Mouse (Mus musculus) mesoderm, embryonic 11.5 days (tissue): ENCODE results near the gene Smim24.

Experiments
- DNase-seq: peaks from one replicate; pipeline ENCODE4 v3.0.0-alpha.2; 2012; ENCODE audit warnings: low read depth, low spot score

The Smim24 gene

DNA sequence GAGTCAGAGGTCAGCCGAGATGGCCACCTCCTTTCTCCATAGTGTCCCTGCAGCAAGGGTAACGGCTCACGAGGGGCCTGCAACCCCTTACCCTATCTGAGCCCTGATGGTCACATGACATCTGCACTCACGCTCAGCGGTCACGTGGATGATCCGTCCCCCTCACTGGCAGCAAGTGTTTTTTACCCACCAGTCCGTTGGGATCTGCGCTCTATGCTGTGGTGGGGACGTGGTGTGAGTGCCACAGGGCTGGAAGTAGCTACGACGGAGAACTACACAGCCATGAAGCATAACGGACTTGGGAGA lies 15.5 kb downstream of the Smim24 start:
- no peak for DNase-seq

DNA sequence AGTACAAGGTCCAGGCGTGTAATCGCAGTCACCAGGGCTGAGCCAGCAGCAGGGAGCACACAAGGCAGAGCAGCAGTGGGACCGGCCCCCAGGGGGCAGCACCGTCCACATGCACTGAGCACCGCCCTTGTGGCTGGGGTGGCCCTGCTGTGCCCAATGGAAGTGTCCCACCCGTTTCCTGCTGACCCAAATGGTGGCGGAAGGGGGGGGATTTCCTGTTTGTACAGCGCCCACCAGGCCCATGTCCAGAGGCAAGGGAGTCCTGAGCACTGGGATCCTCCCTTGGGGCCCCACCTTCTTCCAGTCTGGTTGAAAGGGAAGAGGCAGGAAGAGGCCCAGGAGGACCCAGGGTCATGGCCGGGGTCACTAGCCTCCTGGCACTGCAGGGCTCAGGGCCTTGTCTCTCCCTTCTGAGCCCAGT lies 16.0 kb downstream of the Smim24 start:
- peak; percentile 79 for DNase-seq

DNA sequence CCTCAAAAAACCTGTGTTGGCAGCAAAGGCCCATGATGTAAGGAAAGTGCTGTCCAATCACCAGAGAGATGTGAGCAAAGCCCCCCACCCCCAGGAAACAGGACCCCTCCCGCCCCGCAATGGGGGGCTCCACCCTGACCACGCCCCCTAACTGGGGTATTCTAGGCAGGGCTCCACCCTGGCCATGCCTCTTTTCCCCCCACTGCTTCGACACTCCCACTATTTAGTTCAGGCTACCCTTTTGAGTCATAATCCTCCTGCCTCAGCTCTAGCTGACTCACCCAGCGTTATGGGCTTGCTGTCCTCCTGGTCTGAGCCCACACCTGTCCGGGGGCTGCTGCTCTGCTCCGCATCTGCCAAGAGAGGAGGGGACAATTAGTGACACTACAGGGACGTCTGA lies 16.5 kb downstream of the Smim24 start:
- DNase-seq: no peak

DNA sequence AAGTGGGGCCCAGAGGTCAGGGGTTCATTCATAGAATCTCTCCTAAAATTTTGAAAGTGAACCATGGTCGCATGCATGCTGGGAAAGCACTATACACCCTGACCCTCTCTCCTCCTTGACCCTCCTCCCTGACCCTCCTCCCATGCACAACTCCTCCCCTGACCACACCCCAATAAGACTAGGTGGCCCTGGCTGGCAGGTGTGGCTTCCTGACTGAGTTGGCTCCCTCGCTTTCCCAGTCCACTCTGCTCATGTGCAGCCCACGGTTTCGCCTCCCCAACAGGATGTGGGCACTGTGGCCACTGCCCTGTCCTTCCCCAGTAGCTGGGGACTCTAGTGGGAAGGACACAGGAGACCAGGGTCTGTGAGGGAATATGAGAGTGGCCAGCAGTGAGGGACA lies 17.5 kb downstream of the Smim24 start:
- DNase-seq: no peak

DNA sequence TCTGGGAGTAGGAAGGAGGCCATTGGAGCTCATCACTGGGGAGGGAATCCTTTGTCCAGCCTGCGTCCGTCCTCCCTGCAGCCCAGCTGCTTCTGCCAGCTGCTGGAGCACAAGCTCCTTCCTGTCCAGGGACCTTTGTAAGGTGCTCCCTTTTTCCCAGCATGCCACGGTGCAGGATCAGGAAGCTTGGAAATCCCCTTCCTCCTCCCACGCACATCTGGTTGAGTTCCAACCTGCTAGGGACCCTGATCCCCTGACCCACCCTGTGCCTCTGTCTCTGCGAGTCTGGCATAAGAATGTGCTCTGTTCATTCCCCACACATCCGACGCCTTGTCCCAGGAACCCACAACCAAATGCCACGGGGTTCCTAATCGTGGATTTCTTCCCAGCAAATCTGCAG lies 18.1 kb downstream of the Smim24 start:
- DNase-seq: no peak

DNA sequence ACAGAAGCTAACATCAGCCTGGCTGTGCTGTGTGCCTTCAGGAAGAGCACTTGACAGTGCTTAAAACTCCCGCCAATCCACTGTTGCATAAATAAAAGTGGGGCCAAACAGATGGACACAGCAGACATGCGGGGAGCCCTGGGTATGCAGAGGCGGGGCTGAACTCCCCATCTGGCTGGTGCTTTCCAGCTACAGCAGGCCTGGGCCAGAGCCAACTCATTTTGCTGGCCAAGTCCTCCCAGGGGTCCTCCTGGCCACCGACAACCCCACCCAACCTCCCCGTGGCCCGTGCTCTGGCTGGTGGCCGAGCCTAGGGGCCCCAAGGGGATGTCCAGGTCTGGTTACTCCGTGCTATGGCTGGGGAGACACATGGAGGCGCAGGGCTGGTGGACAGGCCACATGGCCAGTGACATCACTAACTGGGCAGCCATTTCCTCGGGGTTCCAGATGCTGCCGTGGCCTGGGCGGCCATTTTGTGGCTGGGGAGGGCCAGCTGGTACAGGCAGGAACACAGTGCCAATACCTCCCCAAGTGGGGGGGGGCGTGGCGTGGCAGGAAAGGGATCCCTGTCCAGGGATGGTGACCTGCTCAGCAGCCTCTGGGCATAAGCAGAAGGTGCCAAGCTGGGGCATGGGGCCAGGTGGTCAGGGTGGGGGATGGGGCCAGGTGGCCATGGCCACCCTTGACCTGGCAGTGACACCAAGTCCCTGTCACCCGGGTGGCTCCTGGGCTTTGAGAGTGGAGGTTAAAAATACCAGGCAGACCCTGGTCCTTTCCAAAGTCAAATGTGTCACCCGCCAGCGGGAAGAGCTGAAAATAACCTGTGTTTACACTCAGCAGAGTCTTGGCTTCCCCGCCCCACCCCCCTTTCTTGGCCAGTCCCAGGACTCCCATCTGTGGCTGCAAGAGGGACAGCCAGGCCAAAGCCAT lies 18.9 kb downstream of the Smim24 start:
- no peak for DNase-seq

DNA sequence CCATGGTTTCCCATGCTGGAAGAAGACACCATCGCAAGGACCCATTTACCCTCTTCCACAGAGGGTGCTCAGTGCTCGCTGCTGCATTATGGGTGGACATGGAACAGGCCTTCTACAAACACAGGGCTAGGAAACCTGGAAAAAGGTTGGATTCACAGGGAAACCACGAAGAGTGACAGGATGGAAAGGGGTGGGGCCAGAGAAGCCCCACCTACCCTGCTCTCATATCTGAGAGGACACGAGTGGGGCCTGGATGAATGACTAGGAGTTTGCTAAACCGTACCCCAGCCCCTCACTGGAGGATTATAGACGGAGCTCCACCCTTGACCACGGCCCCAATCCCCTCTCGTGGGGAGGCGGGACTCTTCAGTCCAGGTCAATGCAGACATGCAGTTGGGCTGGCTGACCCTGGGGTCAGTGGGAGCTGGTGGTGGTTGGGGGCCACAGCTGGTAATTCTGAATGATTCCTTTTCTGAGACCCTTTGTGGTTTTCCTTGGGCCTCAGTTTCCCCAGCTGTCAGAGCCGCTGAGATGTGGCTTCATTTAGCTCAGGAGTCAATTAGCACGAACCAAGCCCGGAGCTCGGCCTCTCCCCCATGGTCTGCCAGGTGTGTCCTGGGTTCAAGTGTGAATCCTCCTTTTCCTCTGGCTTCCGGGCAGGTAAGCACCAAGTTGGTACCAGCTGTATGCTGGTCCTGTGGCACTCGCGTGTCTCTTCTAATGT lies 19.9 kb downstream of the Smim24 start:
- no peak for DNase-seq

DNA sequence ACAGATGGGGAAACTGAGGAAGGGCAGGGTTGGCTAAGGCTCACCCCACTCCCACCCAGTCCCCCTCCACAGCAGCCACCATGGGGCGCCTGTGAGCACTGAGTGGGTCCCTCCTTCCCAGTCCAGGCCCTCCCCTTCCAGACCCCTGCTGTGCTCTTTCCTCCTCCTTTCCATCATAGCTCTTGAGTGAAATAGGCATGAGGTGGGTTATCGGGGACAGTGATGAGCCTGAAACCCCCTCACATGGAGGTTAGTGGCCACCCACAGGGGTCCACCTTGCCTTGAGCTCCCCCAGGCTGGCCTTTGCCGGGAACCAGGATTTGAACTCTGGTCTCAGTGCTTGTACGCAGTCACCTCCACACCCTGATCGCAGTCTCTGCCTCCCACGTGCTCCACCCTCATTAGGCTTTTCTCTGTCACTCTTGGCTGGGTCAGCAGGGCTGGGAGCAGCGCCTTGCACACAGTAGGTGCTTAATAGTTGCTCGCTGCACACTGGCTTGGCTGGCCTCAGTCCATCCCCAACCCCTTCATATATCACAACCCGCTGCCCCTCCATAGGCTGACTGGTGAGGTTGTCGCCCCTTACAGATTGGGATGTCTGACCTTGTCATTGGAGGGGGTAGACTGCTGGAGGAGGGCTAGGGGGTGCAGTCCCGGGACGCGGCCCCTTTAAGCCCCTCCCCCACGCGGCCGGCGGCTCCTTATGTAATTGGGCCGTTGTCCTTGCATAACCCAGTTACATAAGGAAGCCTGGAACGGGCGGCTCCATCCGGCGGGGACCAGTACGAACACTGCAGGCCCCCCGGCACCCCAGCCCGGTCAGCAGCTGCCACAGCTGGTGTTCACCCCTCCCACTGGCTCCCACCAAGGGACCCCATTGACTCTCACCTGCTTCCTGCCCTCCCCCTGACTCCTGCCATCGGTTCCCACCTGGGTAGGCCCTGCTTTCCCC lies 20.7 kb downstream of the Smim24 start:
- DNase-seq: peak; percentile 66

DNA sequence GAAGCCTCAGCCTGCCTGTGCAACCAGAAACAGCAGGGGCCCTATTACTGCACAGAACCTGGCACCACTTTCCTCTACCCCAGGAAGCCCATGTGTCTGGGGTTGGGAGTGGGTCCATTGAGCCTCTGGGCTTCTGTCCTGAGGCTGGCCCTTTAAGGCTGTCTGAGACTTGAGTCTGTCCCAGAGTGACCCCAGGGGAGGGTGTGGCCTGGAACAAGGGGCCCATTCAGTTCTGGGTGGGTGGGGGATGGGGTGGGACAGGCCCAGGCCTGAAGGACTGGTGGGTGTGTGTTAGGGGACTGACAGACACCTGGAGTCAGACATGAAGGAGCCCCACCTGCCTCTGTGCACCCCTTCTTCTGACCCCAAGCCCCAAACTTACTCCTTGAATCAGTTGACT lies 21.8 kb downstream of the Smim24 start:
- peak; percentile 75 for DNase-seq

DNA sequence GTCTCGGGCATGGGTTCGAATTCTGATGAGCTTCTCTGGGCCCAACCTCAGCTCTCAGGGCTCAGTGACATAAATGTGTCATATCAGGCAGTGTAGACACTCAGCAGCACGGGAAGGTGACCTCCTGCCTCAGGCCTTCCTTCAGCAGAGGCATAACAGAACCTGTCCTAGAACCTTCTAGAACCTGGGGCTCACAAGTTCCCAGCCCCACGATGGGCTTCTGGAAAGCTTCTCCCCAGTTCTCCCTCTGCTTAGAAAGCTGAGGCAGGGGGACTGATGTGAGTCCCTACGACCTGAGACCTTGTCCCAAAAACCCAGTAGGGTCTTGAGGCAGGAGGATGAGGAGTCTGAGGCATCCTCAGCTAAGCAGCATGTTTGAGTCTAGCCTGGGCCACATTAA lies 22.3 kb downstream of the Smim24 start:
- DNase-seq: no peak

DNA sequence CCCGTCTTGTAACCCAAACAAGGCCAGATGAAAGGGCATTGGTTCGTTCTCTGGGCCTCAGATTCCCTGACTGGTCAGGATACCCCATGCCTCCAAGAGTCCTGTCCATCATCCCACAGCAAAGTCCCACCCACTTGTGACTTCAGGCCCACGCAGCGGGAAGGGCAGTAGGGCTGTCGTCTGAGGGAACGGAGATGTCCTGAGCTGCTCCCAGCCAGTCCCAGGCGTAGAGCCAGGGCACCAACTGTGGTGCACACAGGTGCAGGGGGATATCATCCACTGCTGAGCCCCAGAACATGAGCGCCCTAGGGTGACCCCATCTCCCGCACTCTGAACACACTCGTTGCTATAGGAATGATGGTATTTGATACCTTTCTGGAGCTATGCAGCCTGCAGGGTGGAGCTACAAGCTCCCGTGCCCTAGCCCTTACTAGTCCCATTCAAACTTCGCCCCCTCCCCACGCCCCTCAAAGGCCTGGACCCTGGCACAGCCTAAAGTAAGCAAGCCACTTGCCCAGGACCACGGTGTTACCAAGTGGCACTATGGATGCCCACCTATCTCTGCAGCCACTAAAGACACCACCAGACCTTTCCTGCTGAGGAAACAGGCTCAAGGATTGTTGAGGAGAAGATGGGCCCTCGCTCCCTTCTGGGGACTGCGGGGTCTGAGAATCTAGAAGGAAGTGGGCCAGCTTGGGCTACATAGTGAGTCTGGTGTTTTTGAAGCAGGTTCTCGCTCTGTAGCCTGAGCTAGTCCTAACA lies 22.9 kb downstream of the Smim24 start:
- no peak for DNase-seq

DNA sequence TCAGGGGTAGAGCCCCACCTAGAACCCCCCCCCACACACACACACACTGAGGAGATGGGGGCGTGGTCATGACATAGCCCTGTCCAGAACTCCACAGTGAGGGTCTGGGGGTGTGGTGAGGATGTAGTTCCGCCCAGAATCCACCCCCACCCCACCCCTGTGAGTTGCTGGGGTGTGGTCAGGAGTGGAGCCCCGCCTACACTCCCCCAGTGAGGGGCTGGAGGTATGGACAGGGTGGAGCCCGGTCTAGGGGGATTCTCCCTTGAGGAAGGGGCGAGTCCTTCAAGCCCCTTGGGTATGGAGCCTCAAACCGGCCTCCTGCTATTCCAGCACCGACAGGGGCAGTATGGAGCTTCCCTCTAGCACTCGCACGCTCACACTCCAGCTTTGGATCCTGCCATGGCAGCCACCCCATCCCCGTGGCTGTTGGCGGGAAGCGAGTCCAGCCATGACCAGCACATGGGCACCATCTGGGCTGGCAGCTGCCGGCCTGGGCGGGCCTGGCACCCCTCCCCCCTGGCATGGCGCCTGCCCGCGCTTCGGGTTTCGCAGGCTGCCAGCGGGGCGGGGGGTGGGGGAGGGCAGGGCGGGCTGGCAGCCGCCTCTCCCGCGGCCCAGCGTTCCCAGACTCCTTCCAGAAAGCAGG lies 23.9 kb downstream of the Smim24 start:
- DNase-seq: peak; percentile 80

DNA sequence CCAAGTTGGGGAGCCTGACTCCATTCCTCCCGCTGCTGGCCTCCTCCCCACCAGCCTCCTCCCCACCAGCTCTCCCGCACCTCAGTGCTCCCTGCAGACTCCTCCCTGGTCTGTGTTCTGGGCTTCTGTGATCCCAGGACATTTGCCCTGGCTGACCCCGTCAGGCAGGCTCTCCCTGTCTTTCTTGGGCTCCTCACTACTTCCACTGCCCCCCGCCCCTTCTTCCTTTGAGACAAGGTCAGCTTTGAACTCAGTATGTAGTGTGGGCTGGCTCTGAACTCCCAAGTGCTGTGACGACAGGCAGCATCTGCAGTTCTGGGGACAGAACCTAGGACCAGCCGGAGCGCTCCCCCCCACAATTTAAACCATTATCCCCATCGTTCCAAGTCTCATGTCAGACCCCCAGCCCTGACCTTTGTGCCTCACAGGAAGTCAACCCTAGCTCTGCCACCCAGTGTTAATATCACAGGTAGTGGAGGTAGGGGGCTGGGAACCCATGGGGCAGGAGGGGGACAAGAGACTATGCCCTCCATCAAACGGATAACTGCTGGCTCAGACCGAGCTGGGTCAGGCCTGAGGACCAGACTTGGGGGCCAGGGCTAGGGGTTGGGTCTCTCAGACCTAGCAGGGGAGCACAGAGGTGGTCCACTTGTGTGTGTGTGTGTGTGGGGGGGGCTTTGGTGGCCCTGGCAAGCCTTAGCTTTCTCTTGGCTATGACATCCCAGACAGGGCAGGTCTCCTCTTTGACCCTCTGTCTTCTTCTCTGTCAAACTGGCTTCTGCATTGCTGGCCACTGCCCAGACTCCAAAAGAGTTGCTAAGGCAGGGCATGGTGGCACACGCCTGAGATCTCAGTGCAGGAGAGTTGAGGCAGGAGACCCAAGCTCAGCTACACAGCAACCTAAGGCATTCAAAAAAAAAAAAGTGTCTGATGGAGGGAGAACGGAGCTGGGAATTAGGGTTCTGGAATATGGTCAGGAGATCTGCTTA lies 24.7 kb downstream of the Smim24 start:
- DNase-seq: no peak

DNA sequence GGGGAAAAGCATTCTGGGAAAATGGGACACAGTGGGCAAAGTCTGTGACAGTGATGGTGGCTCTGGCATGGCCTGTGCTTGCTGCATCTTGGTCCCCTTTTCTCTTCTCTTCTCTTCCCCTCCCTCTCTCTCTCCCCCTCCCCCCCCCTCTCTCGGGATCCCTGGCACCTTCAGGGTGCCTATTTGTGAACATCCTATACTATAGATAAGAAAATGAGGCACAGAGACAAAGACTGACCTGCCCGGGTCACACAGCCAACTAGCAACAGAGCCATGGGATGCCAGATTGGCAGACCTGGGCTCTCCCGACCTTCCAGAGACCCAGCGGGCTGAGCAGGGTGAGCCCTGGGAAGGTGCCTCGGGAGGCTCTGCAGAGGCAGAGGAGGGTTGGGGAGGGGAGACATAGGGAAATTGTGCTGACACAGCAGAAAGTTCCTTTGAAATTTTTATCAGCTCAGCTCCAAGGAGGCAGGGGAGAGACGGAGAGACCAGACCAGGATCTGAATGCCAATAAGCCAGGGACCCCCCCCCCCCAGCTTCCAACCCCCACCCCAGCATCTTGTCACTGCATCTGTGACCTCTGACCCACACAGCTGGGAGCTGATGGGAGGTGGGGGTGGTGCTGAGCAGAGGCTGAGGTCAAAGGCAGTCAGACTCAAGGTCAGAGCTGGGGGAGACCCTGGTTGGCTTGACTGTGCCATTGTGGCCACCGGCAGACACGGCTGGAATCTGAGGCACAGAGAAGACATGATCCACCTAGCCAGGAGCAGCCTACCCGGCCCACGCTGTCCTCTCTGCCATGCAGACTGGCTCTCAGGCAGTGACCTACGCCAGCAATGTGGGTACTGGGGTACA lies 25.6 kb downstream of the Smim24 start:
- DNase-seq: no peak

DNA sequence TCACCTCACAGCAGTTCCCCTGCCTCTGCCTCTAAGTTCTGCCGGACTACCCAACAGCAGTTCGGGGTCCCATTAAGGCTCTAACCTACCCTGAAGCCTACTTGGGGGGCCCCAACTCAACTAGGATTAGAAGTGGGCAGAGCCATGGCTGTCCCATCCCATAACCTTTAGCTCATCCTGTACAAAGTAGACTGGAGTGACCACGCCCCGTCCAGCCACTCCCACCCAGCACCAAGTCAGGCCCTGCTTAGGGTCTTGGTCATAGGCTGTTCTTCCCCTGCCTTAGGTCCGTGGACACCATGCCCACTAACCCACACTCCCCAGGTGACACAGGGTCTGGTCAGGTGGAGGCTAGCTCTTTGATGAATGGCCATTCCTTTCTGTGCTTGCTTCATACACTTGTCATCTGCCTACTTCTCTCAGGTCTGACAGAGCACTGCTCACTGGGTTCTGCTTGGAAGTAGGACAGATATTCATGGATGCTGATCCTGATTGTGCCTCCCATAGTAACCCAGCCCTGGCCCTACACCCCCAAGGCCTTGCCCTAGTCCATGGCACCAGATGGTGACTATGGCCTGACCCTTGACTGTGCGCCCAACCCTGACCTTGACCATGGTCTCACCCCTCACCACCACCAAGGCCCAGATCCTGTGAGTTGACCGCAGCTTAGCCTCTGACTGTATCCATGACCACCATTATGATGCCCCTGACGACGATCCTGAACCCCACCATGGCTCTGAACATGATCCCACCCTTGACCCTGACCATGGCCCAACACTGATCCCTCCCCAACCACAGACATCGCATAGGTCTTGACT lies 26.5 kb downstream of the Smim24 start:
- no peak for DNase-seq

DNA sequence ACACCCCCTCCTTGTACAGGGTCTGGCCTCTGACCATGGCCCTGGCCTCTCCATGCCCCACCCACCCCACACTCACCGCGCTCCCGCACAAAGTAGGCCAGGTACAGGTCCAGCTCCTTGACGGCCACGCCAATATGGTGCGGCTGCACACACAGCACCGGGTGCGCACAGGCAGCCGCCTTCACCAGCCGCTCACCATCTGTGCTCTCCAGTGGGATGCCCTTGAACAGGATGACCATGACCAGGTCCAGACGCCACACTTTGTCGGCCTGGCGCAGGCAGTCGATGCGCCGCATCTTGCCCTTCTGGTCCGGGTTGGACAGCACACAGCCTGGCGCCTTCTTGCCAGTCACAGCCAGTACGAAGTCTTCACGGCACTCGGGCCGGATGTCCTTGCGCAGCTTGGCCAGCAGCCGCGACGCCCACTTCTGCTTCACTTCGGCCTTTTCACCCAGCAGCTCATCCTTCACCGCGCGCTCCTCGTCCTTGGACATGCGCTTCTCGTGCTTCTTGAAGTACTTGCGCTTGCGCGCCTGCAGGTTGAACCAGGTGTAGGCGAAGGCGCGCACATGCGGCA lies 27.4 kb downstream of the Smim24 start:
- DNase-seq: no peak

DNA sequence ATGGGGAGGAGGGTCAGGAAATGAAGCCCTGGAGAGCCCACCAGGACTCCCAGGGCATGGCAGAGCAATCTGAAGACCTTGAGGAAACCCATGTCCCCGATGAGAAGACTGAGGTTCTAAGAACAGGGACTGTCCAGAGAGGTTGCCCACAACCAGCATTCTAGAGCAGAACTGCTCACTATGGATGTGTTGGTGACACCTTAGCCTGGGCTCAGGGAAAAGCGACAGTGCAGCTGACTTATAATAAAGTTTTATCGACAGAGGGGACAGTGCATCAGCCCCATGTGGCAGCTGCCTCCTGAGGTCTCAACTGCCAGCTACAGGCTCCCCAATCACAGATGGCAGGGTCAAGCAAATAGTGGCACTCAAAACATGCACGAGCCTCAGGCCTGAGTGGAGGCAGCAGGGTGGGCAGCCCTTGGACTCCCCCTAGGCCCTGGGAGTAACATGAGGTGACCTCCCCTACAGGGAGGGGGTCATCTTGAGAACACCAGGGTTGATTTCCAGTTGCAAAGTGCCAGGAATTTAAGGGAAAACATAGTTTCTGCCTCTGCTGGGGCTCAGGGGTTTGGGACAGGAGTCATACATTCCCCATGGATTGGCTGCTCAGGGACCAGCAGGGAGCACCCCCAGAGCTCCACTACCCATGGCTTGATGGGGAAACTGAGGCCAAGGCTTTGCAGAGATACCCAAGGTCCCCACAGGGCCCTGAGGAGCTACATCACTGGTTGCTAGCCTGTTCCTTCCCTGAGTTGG lies 28.4 kb downstream of the Smim24 start:
- no peak for DNase-seq
